Mouse (Mus musculus) macrophage (primary cell): ENCODE data around the gene Rras2. TPM values are rescaled to one million over a fixed set of nuclear protein-coding genes. Genes with fewer than 3 reads are reported as not detected.

Experiments
- H3K27ac ChIP-seq: fragments of 350-480 bp; formaldehyde crosslinking; 2 replicates; pipeline ENCODE4 v1.9.0; 2021
- H3K36me3 ChIP-seq: fragments of 350-480 bp; formaldehyde crosslinking; 2 replicates; pipeline ENCODE4 v1.9.0; 2021; ENCODE audit errors: inconsistent target
- H3K4me3 ChIP-seq: fragments of 350-480 bp; formaldehyde crosslinking; 2 replicates; pipeline ENCODE4 v1.9.0; 2021; ENCODE audit errors: inconsistent target
- H3K79me2 ChIP-seq: fragments of 350-480 bp; formaldehyde crosslinking; 2 replicates; pipeline ENCODE4 v1.9.0; 2021; ENCODE audit errors: inconsistent target
- WGBS: methylation state at CpG from one replicate; pipeline ENCODE4 v1.1.7; 2026; ENCODE audit warnings: inconsistent platforms; ENCODE audit not compliant: missing documents; 5-methylcytosine and 5-hydroxymethylcytosine counted together
- polyA plus RNA-seq: library from polyadenylated mRNA; stranded (reverse); fragments of 250-400 nt; gene quantifications from 3 replicates; pipeline ENCODE4 v1.2.4, GENCODE M21; 2018; ENCODE audit warnings: inconsistent platforms

Gene Rras2
- polyA plus RNA-seq, 1 experiment from 2014 or later: 4.8 TPM

- Histone ChIP-seq H3K36me3 (no peaks in the 10 kb centered on the region), H3K79me2 (no peaks in the 10 kb centered on the region), H3K27ac (no peak overlapping the region), H3K4me3 (no peak overlapping the region)
- 93% methylated on average over 6 of the region's 6 CpGs for WGBS
Observed at GRCm38 (mm10) chr7:114135166-114135565, 17.6 kb upstream of the Rras2 start.

- H3K36me3 ChIP-seq: no peaks in the 10 kb centered on the region
- WGBS: 92% methylated on average over 3 of the region's 5 CpGs
- H3K4me3 ChIP-seq: no peak overlapping the region
Observed at GRCm38 (mm10) chr7:114133957-114134356, 16.4 kb upstream of the Rras2 start.

GRCm38 (mm10) chr7:114132316-114132715, 14.7 kb upstream of the Rras2 start:
- 78% methylated on average over 8 of the region's 8 CpGs for WGBS
- Histone ChIP-seq H3K79me2 (no peaks in the 10 kb centered on the region), H3K36me3 (no peaks in the 10 kb centered on the region), H3K4me3 (no peak overlapping the region), H3K27ac (no peak overlapping the region)

More at GRCm38 (mm10) chr7:114133957-114134356, 16.4 kb upstream of the Rras2 start:
- Histone ChIP-seq H3K79me2 (no peaks in the 10 kb centered on the region), H3K27ac (no peak overlapping the region)

GRCm38 (mm10) chr7:114129281-114129680, 11.7 kb upstream of the Rras2 start:
- 59% methylated on average over 2 of the region's 2 CpGs for WGBS
- Histone ChIP-seq H3K27ac (no peak overlapping the region), H3K4me3 (no peak overlapping the region), H3K79me2 (no peaks in the 10 kb centered on the region), H3K36me3 (no peaks in the 10 kb centered on the region)

GRCm38 (mm10) chr7:114118180-114118579, 599 bp upstream of the Rras2 start:
- WGBS: 68% methylated on average over 7 of the region's 7 CpGs
- Histone ChIP-seq H3K79me2 (no peaks in the 10 kb centered on the region), H3K27ac (no peak overlapping the region), H3K4me3 (no peak overlapping the region), H3K36me3 (no peaks in the 10 kb centered on the region)

GRCm38 (mm10) chr7:114116711-114117351, 750 bp downstream of the Rras2 start:
- no peak overlapping the region for H3K4me3 ChIP-seq
- 1% methylated on average over 35 of the region's 74 CpGs for WGBS

GRCm38 (mm10) chr7:114115961-114116360, 1.6 kb downstream of the Rras2 start:
- Histone ChIP-seq H3K27ac (no peak overlapping the region), H3K36me3 (no peaks in the 10 kb centered on the region), H3K79me2 (no peaks in the 10 kb centered on the region), H3K4me3 (no peak overlapping the region)
- WGBS: 70% methylated on average over 9 of the region's 9 CpGs

More at GRCm38 (mm10) chr7:114116711-114117351, 750 bp downstream of the Rras2 start:
- H3K36me3 ChIP-seq: no peaks in the 10 kb centered on the region
- no peak overlapping the region for H3K27ac ChIP-seq
- H3K79me2 ChIP-seq: no peaks in the 10 kb centered on the region

GRCm38 (mm10) chr7:114114976-114115375, 2.6 kb downstream of the Rras2 start:
- no peak overlapping the region for H3K27ac ChIP-seq
- H3K4me3 ChIP-seq: no peak overlapping the region
- H3K36me3 ChIP-seq: no peaks in the 10 kb centered on the region
- 91% methylated on average over 3 of the region's 3 CpGs for WGBS
- no peaks in the 10 kb centered on the region for H3K79me2 ChIP-seq

- 100% methylated on average over 2 of the region's 2 CpGs for WGBS
- Histone ChIP-seq H3K36me3 (no peaks in the 10 kb centered on the region), H3K4me3 (no peak overlapping the region), H3K27ac (no peak overlapping the region), H3K79me2 (no peaks in the 10 kb centered on the region)
Observed at GRCm38 (mm10) chr7:114114284-114114683, 3.3 kb downstream of the Rras2 start.

GRCm38 (mm10) chr7:114110500-114110899, 7.1 kb downstream of the Rras2 start:
- H3K79me2 ChIP-seq: no peaks in the 10 kb centered on the region
- H3K36me3 ChIP-seq: no peaks in the 10 kb centered on the region
- no peak overlapping the region for H3K4me3 ChIP-seq
- WGBS: 85% methylated on average over 2 of the region's 2 CpGs
- H3K27ac ChIP-seq: no peak overlapping the region

GRCm38 (mm10) chr7:114105886-114106285, 11.7 kb downstream of the Rras2 start:
- Histone ChIP-seq H3K4me3 (no peak overlapping the region), H3K27ac (no peak overlapping the region), H3K36me3 (no peaks in the 10 kb centered on the region), H3K79me2 (no peaks in the 10 kb centered on the region)
- WGBS: 93% methylated on average over 8 of the region's 8 CpGs

GRCm38 (mm10) chr7:114103629-114104347, 13.8 kb downstream of the Rras2 start:
- 86% methylated on average over 21 of the region's 24 CpGs for WGBS
- H3K27ac ChIP-seq: no peak overlapping the region

GRCm38 (mm10) chr7:114103152-114103551, 14.4 kb downstream of the Rras2 start:
- no peak overlapping the region for H3K27ac ChIP-seq
- H3K79me2 ChIP-seq: no peaks in the 10 kb centered on the region
- H3K4me3 ChIP-seq: no peak overlapping the region
- 88% methylated on average over 4 of the region's 4 CpGs for WGBS
- no peaks in the 10 kb centered on the region for H3K36me3 ChIP-seq

More at GRCm38 (mm10) chr7:114103629-114104347, 13.8 kb downstream of the Rras2 start:
- Histone ChIP-seq H3K36me3 (no peaks in the 10 kb centered on the region), H3K79me2 (no peaks in the 10 kb centered on the region), H3K4me3 (no peak overlapping the region)

GRCm38 (mm10) chr7:114102609-114103008, 15.0 kb downstream of the Rras2 start:
- Histone ChIP-seq H3K79me2 (no peaks in the 10 kb centered on the region), H3K36me3 (no peaks in the 10 kb centered on the region), H3K4me3 (no peak overlapping the region), H3K27ac (no peak overlapping the region)
- 96% methylated on average over 4 of the region's 4 CpGs for WGBS

GRCm38 (mm10) chr7:114101412-114101811, 16.2 kb downstream of the Rras2 start:
- no peak overlapping the region for H3K4me3 ChIP-seq
- H3K27ac ChIP-seq: no peak overlapping the region
- no peaks in the 10 kb centered on the region for H3K36me3 ChIP-seq
- 91% methylated on average over 3 of the region's 3 CpGs for WGBS
- H3K79me2 ChIP-seq: no peaks in the 10 kb centered on the region
